Mouse (Mus musculus) spleen, adult 2 months (tissue): ENCODE measurements around the gene Ing3. TPM values are rescaled to one million over a fixed set of nuclear protein-coding genes. Genes with fewer than 3 reads are reported as not detected.

Source experiments
- DNase-seq, 2 experiments: peaks; one replicate each; pipeline versions ENCODE4 v3.0.0 to v3.0.0-alpha.2; 2012 to 2021; ENCODE audit warnings: low spot score in 2 of 2, low read depth in 1 of 2
- H3K27ac ChIP-seq: fragments of 200-500 bp; 2 replicates; pipeline ENCODE4 v1.5.1; 2012; ENCODE audit warnings: low read length, inconsistent platforms; ENCODE audit not compliant: insufficient read depth
- H3K27me3 ChIP-seq: fragments of 200-500 bp; 2 replicates; pipeline ENCODE4 v1.6.1; 2012; ENCODE audit warnings: mild to moderate bottlenecking, moderate library complexity, low read length, inconsistent platforms; ENCODE audit not compliant: control insufficient read depth, insufficient read depth
- H3K36me3 ChIP-seq: fragments of 200-500 bp; 2 replicates; pipeline ENCODE4 v1.6.1; 2012; ENCODE audit warnings: mild to moderate bottlenecking, low read length, inconsistent platforms; ENCODE audit not compliant: control insufficient read depth, insufficient read depth
- H3K4me1 ChIP-seq: fragments of 200-500 bp; 2 replicates; pipeline ENCODE4 v1.6.1; 2011; ENCODE audit warnings: inconsistent platforms; ENCODE audit not compliant: control insufficient read depth, insufficient read depth, insufficient read length
- H3K4me3 ChIP-seq: fragments of 200-500 bp; 2 replicates; pipeline ENCODE4 v1.5.1; 2011; ENCODE audit warnings: mild to moderate bottlenecking, inconsistent platforms; ENCODE audit not compliant: insufficient read depth, insufficient read length; ENCODE audit errors: extremely low read depth
- CTCF ChIP-seq: fragments of 200-500 bp; IDR thresholded peaks from 2 replicates; pipeline ENCODE4 v1.5.1; 2011; ENCODE audit warnings: mild to moderate bottlenecking, inconsistent platforms; ENCODE audit not compliant: insufficient read depth, insufficient read length, insufficient replicate concordance; ENCODE audit errors: extremely low read depth
- POLR2A ChIP-seq: fragments of 200-500 bp; IDR thresholded peaks from 2 replicates; pipeline ENCODE4 v1.6.1; 2011; ENCODE audit warnings: low read depth, low read length, inconsistent platforms
- WGBS: fragments of 180-500 bp; shearing (Covaris S2); methylation state at CpG from one replicate; pipeline ENCODE4 v1.1.7; 2018; 5-methylcytosine and 5-hydroxymethylcytosine counted together
- polyA plus RNA-seq: library from polyadenylated mRNA; depleted of rRNA; stranded (reverse); fragments of >200 nt; gene quantifications from 2 replicates; pipeline ENCODE4 v1.2.3, GENCODE M21; 2012

Ing3 gene
- polyA plus RNA-seq, 1 experiment = 5.6 TPM

DNA sequence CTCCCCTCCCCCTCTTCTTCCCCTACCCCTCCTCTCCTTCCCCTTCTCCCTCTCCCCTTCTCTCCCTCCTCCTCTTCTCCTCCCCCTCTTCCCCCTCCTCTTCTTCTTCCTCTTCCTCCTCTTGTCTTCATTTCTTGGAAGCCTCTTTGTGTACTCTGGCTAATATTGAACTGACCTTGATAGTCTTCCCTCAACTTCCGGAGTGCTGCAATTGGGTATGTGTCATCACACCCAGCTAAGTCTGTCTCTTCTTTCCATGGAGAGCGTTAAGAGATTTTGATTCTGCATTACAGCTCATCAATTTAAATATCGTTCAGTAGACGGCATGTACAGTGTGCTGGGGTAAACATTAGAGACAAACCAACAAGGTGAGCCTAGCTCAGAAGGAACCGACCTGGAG, 62.7 kb downstream of the Ing3 start:
- no peak overlapping the region for H3K4me3 ChIP-seq
- DNase-seq = no peak
- no peak for TF ChIP-seq POLR2A
- TF ChIP-seq CTCF = no peak
- no peaks in the 10 kb centered on the region for H3K36me3 ChIP-seq
- no peaks in the 10 kb centered on the region for H3K27me3 ChIP-seq
- no peaks in the 10 kb centered on the region for H3K4me1 ChIP-seq
- 86% methylated on average over 5 of the region's 5 CpGs for WGBS
- no peak overlapping the region for H3K27ac ChIP-seq

GRCm38 (mm10) chr6:22012501-22012900, 63.1 kb downstream of the Ing3 start:
- no peak for TF ChIP-seq POLR2A
- WGBS = 79% methylated on average over 5 of the region's 5 CpGs
- no peak overlapping the region for H3K4me3 ChIP-seq
- DNase-seq = no peak
- no peaks in the 10 kb centered on the region for H3K27me3 ChIP-seq
- H3K4me1 ChIP-seq = no peaks in the 10 kb centered on the region
- no peaks in the 10 kb centered on the region for H3K36me3 ChIP-seq
- H3K27ac ChIP-seq = no peak overlapping the region

- H3K4me3 ChIP-seq = no peak overlapping the region
- WGBS = 96% methylated on average over 3 of the region's 3 CpGs
These were observed 64.0 kb downstream of the Ing3 start for GRCm38 (mm10) chr6:22013394-22013793.

DNA sequence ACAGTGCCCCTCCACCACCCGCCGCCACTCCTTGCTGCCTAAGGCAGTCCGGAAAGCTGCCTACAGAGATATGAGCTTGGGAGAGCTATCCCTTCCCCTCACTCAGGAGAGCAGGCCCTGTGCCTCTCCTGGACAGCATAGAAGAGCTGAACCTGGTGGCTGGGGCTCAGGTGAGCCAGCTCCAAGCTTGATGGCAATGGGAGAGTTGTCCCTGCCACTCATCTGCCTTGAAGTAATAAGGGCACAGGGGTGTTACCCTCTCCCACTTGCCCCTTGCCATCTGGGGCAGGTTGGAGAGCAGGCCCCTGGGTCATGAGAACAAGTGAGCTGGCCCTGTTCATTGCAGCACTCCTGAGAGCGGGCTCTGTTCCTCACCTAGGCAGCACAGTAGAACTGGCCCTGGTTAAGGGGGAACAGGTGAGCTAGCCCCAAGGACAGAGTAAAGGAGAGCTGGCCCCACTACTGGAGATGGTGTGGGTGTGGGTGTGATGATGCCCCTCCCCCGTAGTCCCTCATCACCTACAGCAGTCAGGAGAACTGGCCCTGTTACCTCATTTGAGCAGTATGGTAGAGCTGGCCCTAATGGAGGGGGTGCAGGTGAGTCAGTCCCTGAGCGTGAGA, 65.0 kb downstream of the Ing3 start:
- no peak for DNase-seq
- no peaks in the 10 kb centered on the region for H3K27me3 ChIP-seq
- WGBS = 87% methylated on average over 6 of the region's 6 CpGs
- H3K36me3 ChIP-seq = no peaks in the 10 kb centered on the region
- H3K4me3 ChIP-seq = no peak overlapping the region
- no peak overlapping the region for H3K27ac ChIP-seq
- H3K4me1 ChIP-seq = no peaks in the 10 kb centered on the region
- TF ChIP-seq CTCF (no peak), POLR2A (no peak)

More at GRCm38 (mm10) chr6:22013394-22013793, 64.0 kb downstream of the Ing3 start:
- H3K27ac ChIP-seq = no peak overlapping the region
- no peak for DNase-seq
- H3K4me1 ChIP-seq = no peaks in the 10 kb centered on the region
- H3K27me3 ChIP-seq = no peaks in the 10 kb centered on the region
- no peak for TF ChIP-seq POLR2A
- no peak for TF ChIP-seq CTCF
- H3K36me3 ChIP-seq = no peaks in the 10 kb centered on the region

- DNase-seq = no peak
- TF ChIP-seq CTCF (no peak), POLR2A (no peak)
These were observed 68.3 kb downstream of the Ing3 start for GRCm38 (mm10) chr6:22017631-22018030.

DNA sequence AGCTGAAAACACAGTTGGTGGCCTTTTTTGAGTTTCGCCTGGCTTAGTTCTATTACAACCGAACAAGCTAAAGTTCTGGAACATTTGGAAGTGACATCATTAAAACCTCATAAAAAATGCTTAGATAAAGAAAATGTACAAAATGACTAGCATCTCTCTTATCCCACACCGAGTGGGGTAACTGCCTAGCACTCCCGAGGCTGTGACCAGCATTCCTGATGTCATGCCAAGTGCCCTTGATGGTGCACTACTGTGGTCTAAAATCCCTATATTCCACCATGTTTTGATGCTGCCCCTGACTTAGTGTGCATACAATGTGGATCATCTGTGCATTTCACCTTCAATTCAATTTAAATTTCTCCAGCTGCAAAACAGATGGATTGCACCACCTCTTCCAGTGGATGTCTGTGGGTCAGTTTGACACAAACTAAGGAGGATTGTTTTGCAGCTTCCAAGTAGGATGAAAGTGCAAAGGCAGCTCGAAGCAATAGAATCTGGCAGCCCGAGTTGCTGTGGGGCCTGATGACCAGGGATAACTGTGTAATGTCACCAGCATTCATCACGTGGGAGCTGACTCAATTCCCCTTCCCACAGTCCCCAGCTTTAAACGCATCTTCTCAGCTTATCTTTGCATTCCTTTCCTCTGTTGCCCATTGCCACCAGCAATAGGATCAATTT, 69.5 kb downstream of the Ing3 start:
- no peak for DNase-seq
- TF ChIP-seq CTCF = no peak
- no peak for TF ChIP-seq POLR2A
- Histone ChIP-seq H3K4me3 (no peak overlapping the region), H3K36me3 (no peaks in the 10 kb centered on the region), H3K4me1 (no peaks in the 10 kb centered on the region), H3K27me3 (no peaks in the 10 kb centered on the region), H3K27ac (no peak overlapping the region)
- 86% methylated on average over 8 of the region's 8 CpGs for WGBS

More at GRCm38 (mm10) chr6:22017631-22018030, 68.3 kb downstream of the Ing3 start:
- no peaks in the 10 kb centered on the region for H3K27me3 ChIP-seq
- WGBS = 69% methylated on average over 7 of the region's 7 CpGs
- H3K27ac ChIP-seq = no peak overlapping the region
- H3K4me1 ChIP-seq = no peaks in the 10 kb centered on the region
- H3K4me3 ChIP-seq = no peak overlapping the region
- no peaks in the 10 kb centered on the region for H3K36me3 ChIP-seq

DNA sequence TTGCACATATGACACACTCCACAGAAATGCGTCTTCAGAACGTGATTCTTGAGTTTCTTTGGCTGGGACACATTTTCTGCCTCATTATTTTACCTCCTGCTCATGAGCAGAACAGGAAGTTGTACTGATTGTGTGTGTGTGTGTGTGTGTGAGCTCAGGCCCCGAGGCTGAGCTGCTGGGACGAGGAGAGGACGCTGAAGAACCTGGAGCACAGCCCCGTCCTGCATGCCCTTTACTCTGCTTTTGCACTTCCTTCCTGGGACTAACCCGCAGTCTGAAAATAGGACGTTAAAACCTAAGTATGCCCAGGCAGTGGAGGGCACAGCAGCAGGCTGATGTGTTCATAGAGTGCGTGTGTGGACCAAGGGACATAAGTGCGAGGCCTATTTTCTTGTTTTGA, 70.3 kb downstream of the Ing3 start:
- H3K27ac ChIP-seq = no peak overlapping the region; the same call in 1 of the 2 replicates
- H3K4me1 ChIP-seq = no peaks in the 10 kb centered on the region
- no peak for DNase-seq
- TF ChIP-seq POLR2A (no peak), CTCF (no peak)
- 8% methylated on average over 10 of the region's 10 CpGs for WGBS
- H3K36me3 ChIP-seq = no peaks in the 10 kb centered on the region
- no peaks in the 10 kb centered on the region for H3K27me3 ChIP-seq
- no peak overlapping the region for H3K4me3 ChIP-seq
